Mouse (Mus musculus): ENCODE data around the gene Slc4a8. TPM values are rescaled to one million over a fixed set of nuclear protein-coding genes. Genes with fewer than 3 reads are reported as not detected.

Gene Slc4a8
- polyA plus RNA-seq, 1 experiment from 2014 or later: 10.0 TPM

DNA sequence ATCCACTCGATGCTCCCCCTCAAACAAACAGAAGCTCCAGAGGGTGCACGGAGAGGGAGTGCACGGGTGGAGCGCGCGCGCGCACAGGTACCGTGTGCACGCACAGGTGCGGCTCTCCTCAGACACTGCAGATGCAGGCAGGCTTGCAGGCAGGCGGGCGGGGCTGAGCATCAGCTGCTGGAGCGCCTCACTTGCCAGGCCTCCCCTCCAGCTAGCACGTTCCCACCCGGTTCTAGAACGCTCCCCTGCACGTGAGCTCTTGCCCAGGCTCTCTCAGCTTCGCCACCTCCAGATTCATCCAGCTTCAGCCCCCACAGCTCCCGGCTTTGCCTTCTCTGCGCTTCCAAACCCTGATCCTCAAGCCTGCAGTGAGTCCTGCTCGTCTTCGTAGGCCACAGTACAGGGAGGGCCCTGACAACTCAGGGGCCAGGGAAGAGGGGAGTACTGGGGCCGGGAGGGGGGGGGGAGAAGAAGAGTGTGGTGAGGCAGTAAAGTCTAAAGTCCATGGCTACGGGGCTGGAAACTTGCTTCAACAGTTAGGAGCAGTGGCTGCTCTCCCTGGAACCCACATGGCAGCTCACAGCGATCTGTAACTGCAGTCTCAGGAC is 63.8 kb downstream of the Slc4a8 start:
- no peaks in the 10 kb centered on the region for H3K9me3 ChIP-seq
- DNase-seq (ENCODE audit: low spot score): no peak
- 20% methylated on average over 26 of the region's 26 CpGs for WGBS
- no peaks in the 10 kb centered on the region for H3K36me3 ChIP-seq
- peaks cover 12% of the 10 kb centered on the region for H3K4me1 ChIP-seq (replicated peaks)
- no peak overlapping the region for H3K27ac ChIP-seq
- H3K27me3 ChIP-seq (ENCODE audit: insufficient read depth, poor library complexity, severe bottlenecking): peaks cover 37% of the 10 kb centered on the region
- peak overlapping the region; percentile 32 for H3K4me3 ChIP-seq

- H3K27ac ChIP-seq: no peak overlapping the region
- H3K4me1 ChIP-seq (replicated peaks): peaks cover 12% of the 10 kb centered on the region
- H3K4me3 ChIP-seq: no peak overlapping the region
- no peaks in the 10 kb centered on the region; the same call in 1 of the 2 replicates for H3K9me3 ChIP-seq
- peaks cover 37% of the 10 kb centered on the region for H3K27me3 ChIP-seq (ENCODE audit: insufficient read depth, poor library complexity, severe bottlenecking)
- DNase-seq (ENCODE audit: low spot score): no peak
- WGBS: 85% methylated on average over 8 of the region's 8 CpGs
- H3K36me3 ChIP-seq: no peaks in the 10 kb centered on the region
Observed at GRCm38 (mm10) chr15:100826076-100826475, 64.5 kb downstream of the Slc4a8 start.

DNA sequence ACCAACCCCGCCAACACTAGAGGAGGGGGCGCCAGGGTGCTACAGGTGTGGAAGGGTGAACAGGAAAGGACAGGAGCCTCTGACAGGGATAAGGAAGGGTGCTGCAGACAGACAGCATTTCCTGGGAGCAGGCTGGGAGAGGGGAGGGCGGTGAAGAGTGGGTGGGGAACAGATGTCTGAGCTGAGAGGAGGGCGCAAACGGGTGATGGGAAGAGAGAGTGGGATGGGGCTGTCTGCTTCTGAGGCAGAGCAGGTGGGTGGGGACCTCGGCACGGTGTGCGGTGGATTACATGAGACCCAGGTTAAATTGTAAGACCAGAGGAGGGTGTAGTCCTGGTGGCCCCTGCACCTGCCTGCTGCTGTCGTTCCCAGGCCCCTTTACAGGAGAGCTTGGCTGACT is 68.2 kb downstream of the Slc4a8 start:
- H3K27me3 ChIP-seq (ENCODE audit: insufficient read depth, poor library complexity, severe bottlenecking): peaks cover 22% of the 10 kb centered on the region
- WGBS: 90% methylated on average over 9 of the region's 9 CpGs

DNA sequence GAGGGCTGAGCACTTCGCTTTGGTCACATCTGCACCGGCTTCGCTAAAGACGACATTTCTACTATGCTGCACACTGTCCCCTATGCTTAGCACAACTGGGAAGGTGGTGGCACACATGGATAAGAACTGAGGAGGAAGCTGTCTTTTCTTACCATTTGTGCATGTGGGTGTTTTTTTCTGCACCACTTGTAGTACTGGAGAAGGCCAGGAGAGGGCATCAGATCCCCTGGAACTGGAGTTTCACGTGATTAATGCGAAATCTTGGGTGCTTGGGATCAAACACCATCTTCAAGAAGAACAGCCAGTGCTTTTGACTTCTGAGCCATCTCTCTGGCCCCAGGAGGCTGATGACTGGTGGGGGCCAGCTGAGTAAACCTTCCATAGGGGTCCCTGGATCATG is 69.1 kb downstream of the Slc4a8 start:
- no peak for DNase-seq (ENCODE audit: low spot score)
- no peaks in the 10 kb centered on the region; the same call in 1 of the 2 replicates for H3K9me3 ChIP-seq
- 54% methylated on average over 6 of the region's 6 CpGs for WGBS
- no peak overlapping the region for H3K27ac ChIP-seq
- peaks cover 13% of the 10 kb centered on the region for H3K27me3 ChIP-seq (ENCODE audit: insufficient read depth, poor library complexity, severe bottlenecking)
- no peaks in the 10 kb centered on the region for H3K36me3 ChIP-seq
- H3K4me1 ChIP-seq (replicated peaks): peaks cover 4% of the 10 kb centered on the region; the same call in 1 of the 2 replicates
- no peak overlapping the region for H3K4me3 ChIP-seq

More for the DNA sequence above, 68.2 kb downstream of the Slc4a8 start:
- Histone ChIP-seq H3K27ac (no peak overlapping the region), H3K4me3 (no peak overlapping the region), H3K4me1 (replicated peaks) (peaks cover 13% of the 10 kb centered on the region), H3K9me3 (no peaks in the 10 kb centered on the region; the same call in 1 of the 2 replicates), H3K36me3 (no peaks in the 10 kb centered on the region)
- DNase-seq (ENCODE audit: low spot score): no peak

DNA sequence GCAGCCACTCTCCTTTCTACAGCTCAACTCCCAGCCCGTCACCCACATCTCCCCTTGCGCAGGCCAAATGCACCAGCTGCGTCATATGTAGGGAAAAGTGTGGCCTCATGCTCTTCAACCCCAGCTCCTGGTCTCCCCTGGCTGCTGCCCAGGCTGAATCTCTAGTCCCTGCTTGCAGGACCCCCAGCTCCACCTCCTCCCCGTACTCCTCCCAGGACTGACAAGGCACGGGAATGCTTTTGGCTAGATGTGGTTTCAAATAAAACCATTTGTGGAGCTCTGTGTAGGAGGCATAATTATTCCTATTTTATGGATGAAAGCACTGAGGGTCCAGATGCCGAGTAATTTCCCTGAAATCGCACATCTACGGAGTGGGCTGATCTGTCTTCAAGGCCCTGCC is 70.6 kb downstream of the Slc4a8 start:
- DNase-seq (ENCODE audit: low spot score): no peak
- WGBS: 87% methylated on average over 8 of the region's 8 CpGs

DNA sequence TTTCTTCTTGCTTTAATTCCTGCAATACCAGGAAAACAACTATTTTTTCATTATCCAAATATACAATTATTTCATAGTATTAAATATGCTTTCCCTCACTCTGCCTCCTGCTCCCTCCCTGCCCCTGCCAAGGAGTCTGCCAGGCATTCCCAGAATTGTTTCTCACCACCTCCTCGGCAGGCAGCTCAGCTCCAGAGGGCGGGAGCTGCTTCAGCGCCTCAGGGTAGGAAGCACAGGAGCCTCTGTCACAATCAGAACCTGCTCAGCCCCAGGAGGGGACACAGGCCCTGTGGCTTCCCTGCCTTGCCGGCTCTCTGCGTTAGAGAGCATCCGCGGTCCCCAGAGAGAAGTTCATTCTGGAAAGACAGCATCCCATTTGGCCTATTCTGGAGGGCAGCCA is 71.2 kb downstream of the Slc4a8 start:
- no peak overlapping the region for H3K27ac ChIP-seq
- DNase-seq (ENCODE audit: low spot score): no peak

More for the DNA sequence above, 70.6 kb downstream of the Slc4a8 start:
- no peaks in the 10 kb centered on the region; the same call in 1 of the 2 replicates for H3K9me3 ChIP-seq
- H3K27ac ChIP-seq: no peak overlapping the region
- no peak overlapping the region for H3K4me3 ChIP-seq
- H3K27me3 ChIP-seq (ENCODE audit: insufficient read depth, poor library complexity, severe bottlenecking): peaks cover 7% of the 10 kb centered on the region
- H3K4me1 ChIP-seq (replicated peaks): peaks cover 4% of the 10 kb centered on the region; the same call in 1 of the 2 replicates
- H3K36me3 ChIP-seq: no peaks in the 10 kb centered on the region

DNA sequence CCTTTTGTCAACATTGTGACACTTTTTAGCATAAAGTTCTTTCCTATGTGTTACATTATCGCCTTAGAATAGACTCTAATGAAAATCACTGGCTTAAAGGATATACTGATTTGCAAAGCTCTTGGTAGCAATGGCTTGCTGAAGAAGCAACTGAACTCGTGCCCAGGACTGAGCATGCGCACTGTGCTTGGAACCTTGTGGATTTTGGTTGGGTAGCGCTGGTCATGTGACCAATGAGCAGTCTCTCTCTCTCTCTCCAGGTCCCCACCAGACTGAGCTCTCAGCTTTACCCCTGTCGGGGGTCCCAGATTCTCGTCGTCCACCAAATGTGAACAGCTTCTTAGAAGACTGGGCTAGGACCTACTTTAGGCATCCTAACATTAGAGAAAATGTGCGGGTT is 75.2 kb downstream of the Slc4a8 start:
- Histone ChIP-seq H3K36me3 (no peaks in the 10 kb centered on the region), H3K27ac (no peak overlapping the region), H3K4me3 (no peak overlapping the region), H3K27me3 (ENCODE audit: insufficient read depth, poor library complexity, severe bottlenecking) (peaks cover 7% of the 10 kb centered on the region), H3K9me3 (peaks cover 13% of the 10 kb centered on the region; the same call in 1 of the 2 replicates), H3K4me1 (replicated peaks) (peaks cover 13% of the 10 kb centered on the region)
- DNase-seq (ENCODE audit: low spot score): no peak
- 86% methylated on average over 8 of the region's 8 CpGs for WGBS

More for the DNA sequence above, 71.2 kb downstream of the Slc4a8 start:
- WGBS: 25% methylated on average over 7 of the region's 7 CpGs
- H3K27me3 ChIP-seq (ENCODE audit: insufficient read depth, poor library complexity, severe bottlenecking): peaks cover 7% of the 10 kb centered on the region
- H3K4me1 ChIP-seq (replicated peaks): peaks cover 4% of the 10 kb centered on the region; the same call in 1 of the 2 replicates
- H3K9me3 ChIP-seq: peaks cover 4% of the 10 kb centered on the region; the same call in 1 of the 2 replicates
- no peak overlapping the region for H3K4me3 ChIP-seq
- no peaks in the 10 kb centered on the region for H3K36me3 ChIP-seq

DNA sequence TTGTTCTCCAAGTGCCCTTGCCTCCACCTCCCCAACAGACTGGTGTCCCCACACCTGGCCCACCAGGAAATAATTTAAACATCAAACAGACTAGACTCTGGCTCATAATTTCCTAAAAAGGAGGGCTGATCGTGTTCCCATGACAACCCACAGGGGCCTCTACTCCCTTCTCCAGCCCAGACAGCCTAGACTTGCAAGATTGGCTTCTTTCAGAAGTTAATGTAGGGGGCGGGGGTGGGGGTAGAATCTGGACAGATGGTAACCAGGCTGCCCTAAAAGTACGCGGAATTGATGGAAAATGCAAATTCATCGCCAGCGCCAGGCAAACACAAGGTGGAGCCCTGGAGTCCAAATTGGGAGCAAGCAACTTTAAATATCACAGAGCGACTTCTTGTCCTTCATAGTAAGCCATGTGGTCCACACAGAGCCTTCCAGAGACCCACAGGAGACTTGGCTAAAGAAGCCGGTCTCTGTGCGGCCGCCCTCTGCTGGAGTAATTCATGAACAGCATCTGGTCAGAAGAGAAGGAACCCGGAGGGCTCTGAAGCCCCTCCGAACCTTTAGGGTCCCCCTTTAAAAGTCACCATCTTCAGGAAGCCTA is 77.2 kb downstream of the Slc4a8 start:
- Histone ChIP-seq H3K36me3 (no peaks in the 10 kb centered on the region), H3K9me3 (peaks cover 13% of the 10 kb centered on the region; the same call in 1 of the 2 replicates), H3K27me3 (ENCODE audit: insufficient read depth, poor library complexity, severe bottlenecking) (no peaks in the 10 kb centered on the region; the same call in 1 of the 2 replicates), H3K4me3 (no peak overlapping the region), H3K27ac (no peak overlapping the region), H3K4me1 (replicated peaks) (peaks cover 8% of the 10 kb centered on the region; the same call in 1 of the 2 replicates)
- WGBS: 39% methylated on average over 12 of the region's 12 CpGs
- DNase-seq (ENCODE audit: low spot score): peak; percentile 72

- Histone ChIP-seq H3K36me3 (no peaks in the 10 kb centered on the region), H3K9me3 (peaks cover 9% of the 10 kb centered on the region), H3K27ac (peak overlapping the region; percentile 67), H3K4me1 (replicated peaks) (peaks cover 20% of the 10 kb centered on the region), H3K27me3 (ENCODE audit: insufficient read depth, poor library complexity, severe bottlenecking) (no peaks in the 10 kb centered on the region), H3K4me3 (no peak overlapping the region)
- DNase-seq (ENCODE audit: low spot score): no peak
- 84% methylated on average over 7 of the region's 7 CpGs for WGBS
Observed at GRCm38 (mm10) chr15:100844336-100844735, 82.8 kb downstream of the Slc4a8 start.

DNA sequence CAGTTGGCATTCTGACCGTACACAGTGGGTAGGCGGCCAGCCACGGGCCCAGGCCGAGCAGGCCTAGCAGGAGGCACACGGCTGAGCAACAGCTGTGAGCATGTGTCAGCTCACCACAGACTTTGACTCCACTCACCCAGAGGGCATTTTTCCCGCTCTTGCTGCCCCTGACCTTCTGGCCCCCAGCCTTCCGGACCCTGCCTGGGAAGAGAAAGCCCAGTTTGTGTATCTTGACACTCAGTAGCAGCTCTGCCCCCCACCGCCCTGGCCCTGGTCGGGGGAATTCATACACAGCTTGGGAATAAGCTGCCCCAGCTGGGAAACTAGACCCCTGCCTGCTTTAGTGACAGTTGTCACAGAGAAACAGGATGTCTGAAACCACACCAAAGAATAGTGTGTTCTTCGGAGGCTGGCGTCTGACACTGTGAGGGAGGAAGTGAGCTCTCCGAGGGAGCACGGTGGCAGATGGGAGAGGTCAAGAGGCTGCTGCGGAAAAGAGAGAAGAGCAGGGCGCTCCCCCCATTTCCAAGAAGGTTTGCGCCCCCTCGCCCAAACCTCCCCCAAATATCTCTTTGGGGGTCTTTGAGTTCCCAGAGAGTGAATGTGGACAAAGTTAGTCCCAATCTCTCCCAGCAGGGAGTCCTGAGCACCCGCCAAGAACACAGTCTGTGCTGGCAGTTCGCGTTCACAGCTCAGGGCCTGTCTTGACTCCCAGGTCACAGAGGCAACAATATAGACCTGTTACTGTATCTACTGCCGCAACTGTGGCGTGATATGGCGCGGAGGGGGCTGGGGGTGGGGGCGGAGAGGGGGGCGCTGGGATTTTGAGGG is 83.7 kb downstream of the Slc4a8 start:
- H3K4me1 ChIP-seq (replicated peaks): peaks cover 20% of the 10 kb centered on the region
- peak; percentile 74 for DNase-seq (ENCODE audit: low spot score)
- no peaks in the 10 kb centered on the region for H3K27me3 ChIP-seq (ENCODE audit: insufficient read depth, poor library complexity, severe bottlenecking)
- 34% methylated on average over 26 of the region's 26 CpGs for WGBS
- peaks cover 9% of the 10 kb centered on the region for H3K9me3 ChIP-seq
- peak overlapping the region; percentile 67 for H3K27ac ChIP-seq
- H3K36me3 ChIP-seq: no peaks in the 10 kb centered on the region
- peak overlapping the region; percentile 21; the same call in 1 of the 2 replicates for H3K4me3 ChIP-seq

DNA sequence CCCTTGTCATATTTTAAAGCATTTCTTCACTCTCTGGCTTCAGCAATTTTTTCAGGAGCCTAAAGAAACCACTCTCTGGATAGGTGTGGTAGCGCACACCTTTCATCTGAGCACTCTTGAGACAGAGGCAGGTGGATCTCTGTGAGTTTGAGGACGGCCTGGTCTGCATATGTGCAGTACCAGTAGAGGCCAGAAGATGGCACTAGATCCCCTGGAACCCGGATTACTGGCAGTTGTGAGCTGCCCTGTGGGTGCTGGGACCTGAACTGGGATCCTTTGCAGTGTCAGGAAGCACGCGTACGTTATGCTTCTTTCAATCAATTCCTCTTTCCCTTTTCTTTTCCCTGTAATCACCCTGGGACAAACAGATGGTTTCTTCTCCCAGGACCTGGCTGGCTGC is 85.6 kb downstream of the Slc4a8 start:
- Histone ChIP-seq H3K27me3 (ENCODE audit: insufficient read depth, poor library complexity, severe bottlenecking) (no peaks in the 10 kb centered on the region), H3K4me3 (no peak overlapping the region), H3K36me3 (no peaks in the 10 kb centered on the region), H3K9me3 (peaks cover 9% of the 10 kb centered on the region), H3K4me1 (replicated peaks) (peaks cover 20% of the 10 kb centered on the region), H3K27ac (no peak overlapping the region)
- WGBS: 88% methylated on average over 6 of the region's 6 CpGs
- no peak for DNase-seq (ENCODE audit: low spot score)

DNA sequence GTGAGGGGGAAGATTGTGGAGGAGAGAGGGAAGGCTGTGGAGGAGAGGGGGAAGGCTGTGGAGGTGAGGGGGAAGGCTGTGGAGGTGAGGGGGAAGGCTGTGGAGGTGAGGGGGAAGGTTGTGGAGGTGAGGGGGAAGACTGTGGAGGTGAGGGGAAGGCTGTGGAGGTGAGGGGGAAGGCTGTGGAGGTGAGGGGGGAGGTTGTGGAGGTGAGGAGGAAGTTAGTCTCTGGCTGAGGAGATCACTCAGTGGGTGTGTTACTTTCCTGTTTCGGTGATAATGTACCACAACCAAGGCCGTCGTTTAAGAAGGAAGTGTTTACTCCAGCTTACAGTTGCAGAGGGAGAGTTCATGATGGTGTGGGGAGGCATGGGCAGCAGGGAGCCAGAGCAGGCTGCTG is 96.0 kb downstream of the Slc4a8 start:
- DNase-seq (ENCODE audit: low spot score): no peak
- 86% methylated on average over 3 of the region's 3 CpGs for WGBS

More for the DNA sequence above, 96.0 kb downstream of the Slc4a8 start:
- no peak overlapping the region for H3K27ac ChIP-seq
- H3K9me3 ChIP-seq: no peaks in the 10 kb centered on the region
- H3K27me3 ChIP-seq (ENCODE audit: insufficient read depth, poor library complexity, severe bottlenecking): no peaks in the 10 kb centered on the region
- no peaks in the 10 kb centered on the region for H3K36me3 ChIP-seq
- H3K4me3 ChIP-seq: no peak overlapping the region
- no peaks in the 10 kb centered on the region for H3K4me1 ChIP-seq (replicated peaks)

Data from hindbrain, embryonic 10.5 days (tissue).